Mouse (Mus musculus) testis, adult 2 months (tissue): ENCODE measurements at regions not wholly inside any gene's neighbourhood (a gene's known extent, or its start where the extent isn't known, plus 50 kb on each side); places are given as distances from the start of the nearest gene placed in this dataset.
"Not testable (repeated sequence)": the region's sequence is repeated elsewhere in the genome, so short reads cannot be mapped to it uniquely, and the experiment has no call there.

ENCODE experiments used
- H3K27ac ChIP-seq: fragments of 200-500 bp; 2 replicates; pipeline ENCODE4 v1.5.1; 2012; ENCODE audit warnings: low read depth, low read length; ENCODE audit not compliant: control insufficient read depth, insufficient read depth
- H3K27me3 ChIP-seq: fragments of 200-500 bp; 2 replicates; pipeline ENCODE4 v1.6.1; 2012; ENCODE audit warnings: mild to moderate bottlenecking, low read length, moderate library complexity; ENCODE audit not compliant: control insufficient read depth, insufficient read depth
- H3K36me3 ChIP-seq: fragments of 200-500 bp; 2 replicates; pipeline ENCODE4 v1.6.1; 2012; ENCODE audit warnings: mild to moderate bottlenecking, low read length; ENCODE audit not compliant: control insufficient read depth, insufficient read depth
- H3K4me1 ChIP-seq: fragments of 200-500 bp; 2 replicates; pipeline ENCODE4 v1.6.1; 2012; ENCODE audit warnings: low read length; ENCODE audit not compliant: control insufficient read depth, insufficient read depth
- H3K4me3 ChIP-seq: fragments of 200-500 bp; 2 replicates; pipeline ENCODE4 v1.5.1; 2012; ENCODE audit warnings: low read depth, mild to moderate bottlenecking, low read length, moderate library complexity, mixed read lengths; ENCODE audit not compliant: control insufficient read depth
- CTCF ChIP-seq: fragments of 200-500 bp; IDR thresholded peaks from 2 replicates; pipeline ENCODE4 v1.5.1; 2012; ENCODE audit warnings: low read depth, mild to moderate bottlenecking, inconsistent platforms, low read length, moderate library complexity; ENCODE audit not compliant: control insufficient read depth, insufficient read depth, insufficient replicate concordance
- POLR2A ChIP-seq: fragments of 200-500 bp; IDR thresholded peaks from 2 replicates; pipeline ENCODE4 v1.6.1; 2012; ENCODE audit warnings: low read depth, mild to moderate bottlenecking, inconsistent platforms, low read length, moderate library complexity; ENCODE audit not compliant: control insufficient read depth

GRCm38 (mm10) chr16:49504669-49505068 is 194.4 kb upstream of the Ift57 start:
- H3K27me3 ChIP-seq, result no peaks in the 10 kb centered on the region
- TF ChIP-seq CTCF (no peak), POLR2A (no peak)
- peaks cover 2% of the 10 kb centered on the region for H3K4me1 ChIP-seq
- no peaks in the 10 kb centered on the region for H3K36me3 ChIP-seq
- H3K27ac ChIP-seq, result no peak overlapping the region
- no peak overlapping the region for H3K4me3 ChIP-seq

- no peaks in the 10 kb centered on the region for H3K36me3 ChIP-seq
- no peak overlapping the region for H3K4me3 ChIP-seq
- H3K27ac ChIP-seq, result no peak overlapping the region
- TF ChIP-seq POLR2A (no peak), CTCF (no peak)
- no peaks in the 10 kb centered on the region for H3K27me3 ChIP-seq
- peaks cover 2% of the 10 kb centered on the region for H3K4me1 ChIP-seq
Measured at GRCm38 (mm10) chr16:49505271-49505670, 193.8 kb upstream of the Ift57 start.

GRCm38 (mm10) chr16:49518844-49519243 is 180.2 kb upstream of the Ift57 start:
- no peak for TF ChIP-seq POLR2A
- no peak for TF ChIP-seq CTCF
- Histone ChIP-seq H3K4me3 (no peak overlapping the region), H3K36me3 (no peaks in the 10 kb centered on the region), H3K27me3 (no peaks in the 10 kb centered on the region), H3K27ac (no peak overlapping the region), H3K4me1 (no peaks in the 10 kb centered on the region)

- Histone ChIP-seq H3K36me3 (no peaks in the 10 kb centered on the region), H3K4me3 (no peak overlapping the region), H3K4me1 (no peaks in the 10 kb centered on the region), H3K27me3 (no peaks in the 10 kb centered on the region), H3K27ac (no peak overlapping the region)
- TF ChIP-seq CTCF (no peak), POLR2A (no peak)
Measured at GRCm38 (mm10) chr16:49520411-49520810, 178.6 kb upstream of the Ift57 start.

- TF ChIP-seq POLR2A (no peak), CTCF (no peak)
- no peaks in the 10 kb centered on the region for H3K27me3 ChIP-seq
- no peak overlapping the region for H3K27ac ChIP-seq
- H3K4me3 ChIP-seq, result no peak overlapping the region
- H3K36me3 ChIP-seq, result no peaks in the 10 kb centered on the region
- H3K4me1 ChIP-seq, result no peaks in the 10 kb centered on the region
Measured at GRCm38 (mm10) chr16:49521685-49522084, 177.3 kb upstream of the Ift57 start.

- Histone ChIP-seq H3K4me3 (no peak overlapping the region), H3K27ac (no peak overlapping the region), H3K27me3 (no peaks in the 10 kb centered on the region), H3K36me3 (no peaks in the 10 kb centered on the region), H3K4me1 (no peaks in the 10 kb centered on the region)
- no peak for TF ChIP-seq CTCF
- no peak for TF ChIP-seq POLR2A
Measured at GRCm38 (mm10) chr16:49522576-49522975, 176.5 kb upstream of the Ift57 start.

GRCm38 (mm10) chr16:49528618-49529017 is 170.4 kb upstream of the Ift57 start:
- not testable (repeated sequence) for H3K4me1 ChIP-seq, H3K27me3 ChIP-seq, H3K27ac ChIP-seq, H3K36me3 ChIP-seq, H3K4me3 ChIP-seq

GRCm38 (mm10) chr16:49529060-49529459 is 170.0 kb upstream of the Ift57 start:
- Histone ChIP-seq H3K36me3 (no peaks in the 10 kb centered on the region), H3K27ac (no peak overlapping the region), H3K4me1 (no peaks in the 10 kb centered on the region), H3K4me3 (no peak overlapping the region), H3K27me3 (no peaks in the 10 kb centered on the region)
- no peak for TF ChIP-seq CTCF
- TF ChIP-seq POLR2A, result no peak
